Mouse (Mus musculus) kidney, postnatal 25 days (tissue): ENCODE measurements around the gene Gm1043.
A peak's percentile ranks its signal among the peaks of the same experiment; 100 is the strongest.

Source experiments
- DNase-seq, 2 experiments: peaks; one replicate each; pipeline ENCODE4 v3.0.0; 2021; ENCODE audit warnings: mixed read lengths in 2 of 2

The Gm1043 gene

GRCm38 (mm10) chr5:37246138-37246910 is 161.2 kb downstream of the Gm1043 start:
- DNase-seq, result no peak

- DNase-seq, result no peak
These were observed 162.3 kb downstream of the Gm1043 start for GRCm38 (mm10) chr5:37247456-37247855.

- DNase-seq, result no peak
These were observed 163.7 kb downstream of the Gm1043 start for GRCm38 (mm10) chr5:37248870-37249269.

- no peak for DNase-seq
These were observed 166.4 kb downstream of the Gm1043 start for GRCm38 (mm10) chr5:37251596-37251995.

- DNase-seq, result no peak
These were observed 167.1 kb downstream of the Gm1043 start for GRCm38 (mm10) chr5:37252101-37252804.

GRCm38 (mm10) chr5:37254523-37254922 is 169.4 kb downstream of the Gm1043 start:
- DNase-seq, result no peak

- DNase-seq, result no peak
These were observed 171.7 kb downstream of the Gm1043 start for GRCm38 (mm10) chr5:37256823-37257222.

- peak in 1 of 2 experiments; percentile 55 for DNase-seq
These were observed 172.1 kb downstream of the Gm1043 start for GRCm38 (mm10) chr5:37257243-37257642.

- DNase-seq, result no peak
These were observed 176.6 kb downstream of the Gm1043 start for GRCm38 (mm10) chr5:37261734-37262133.

GRCm38 (mm10) chr5:37263816-37264215 is 178.6 kb downstream of the Gm1043 start:
- no peak for DNase-seq
